Mouse (Mus musculus) brain, embryonic 14.5 days (tissue): Measurements from ENCODE around the gene Itgb3.

Experiments
- CTCF ChIP-seq: fragments of 200-500 bp; IDR thresholded peaks from 2 replicates; pipeline ENCODE4 v1.5.1; 2012; ENCODE audit warnings: inconsistent platforms, mild to moderate bottlenecking, moderate library complexity, borderline replicate concordance; ENCODE audit not compliant: insufficient read depth, insufficient read length; ENCODE audit errors: extremely low read depth
- POLR2A ChIP-seq: fragments of 200-500 bp; IDR thresholded peaks from 2 replicates; pipeline ENCODE4 v1.6.1; 2012; ENCODE audit warnings: mild to moderate bottlenecking, inconsistent platforms, borderline replicate concordance; ENCODE audit not compliant: poor library complexity, insufficient read depth, insufficient read length, severe bottlenecking; ENCODE audit errors: extremely low read depth

DNA sequence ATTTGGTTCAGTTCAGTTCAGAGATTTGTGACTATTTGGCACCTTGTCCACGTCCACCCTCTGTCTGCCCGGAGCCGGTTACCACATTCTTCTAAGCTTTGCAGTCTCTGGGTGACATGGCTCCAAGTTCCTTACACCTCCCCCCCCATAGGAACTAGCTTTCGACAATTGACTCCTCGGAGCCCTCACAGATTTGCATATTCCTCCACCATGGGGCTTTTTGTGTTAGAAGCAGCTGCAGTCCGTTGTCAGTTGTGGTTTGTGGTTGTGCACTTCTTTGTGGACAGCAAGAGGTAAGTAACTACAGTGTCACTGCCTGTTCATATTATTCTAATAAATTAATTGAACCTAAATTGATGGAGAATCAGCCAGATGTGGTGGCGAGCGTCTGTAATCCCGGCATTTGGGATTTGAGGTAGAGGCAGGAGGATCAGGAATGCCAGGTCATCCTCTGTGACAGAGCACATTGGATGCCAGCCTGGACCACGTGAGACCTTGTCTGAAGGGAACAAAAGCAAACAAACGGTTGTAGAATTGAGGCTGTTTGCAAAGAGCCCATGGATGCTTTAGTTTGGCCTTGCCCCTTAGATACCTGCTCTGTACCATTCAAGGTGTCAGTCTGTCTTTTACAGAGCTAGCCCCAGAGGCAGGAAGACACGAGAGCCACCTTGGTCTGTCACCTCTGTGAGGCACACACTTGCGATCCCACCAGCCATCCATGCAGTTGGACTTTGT lies 25.0 kb upstream of the Itgb3 start:
- TF ChIP-seq POLR2A (no peak), CTCF (no peak)
